Mouse (Mus musculus) neural tube, embryonic 13.5 days (tissue): ENCODE measurements around the gene Prtn3. TPM values are rescaled to one million over a fixed set of nuclear protein-coding genes. Genes with fewer than 3 reads are reported as not detected.
"Not testable (repeated sequence)": the region's sequence is repeated elsewhere in the genome, so short reads cannot be mapped to it uniquely, and the experiment has no call there.

Source experiments
- ATAC-seq: fragments of 200-750 bp; cut with Nextera tagmentation; 2 replicates; pipeline ENCODE4 v1.8.0; 2017; ENCODE audit warnings: low read depth, mild to moderate bottlenecking, moderate TSS enrichment, moderate library complexity
- H3K27ac ChIP-seq: fragments of 300-500 bp; sonication (generic); replicated peaks from 2 replicates; pipeline ENCODE4 v1.5.1; 2015; ENCODE audit warnings: moderate library complexity, mild to moderate bottlenecking, inconsistent platforms
- H3K27me3 ChIP-seq: fragments of 300-500 bp; sonication (generic); 2 replicates; pipeline ENCODE4 v1.6.1; 2015; ENCODE audit warnings: mild to moderate bottlenecking, inconsistent platforms
- H3K36me3 ChIP-seq: fragments of 300-500 bp; sonication (generic); 2 replicates; pipeline ENCODE4 v1.6.1; 2015; ENCODE audit warnings: mild to moderate bottlenecking, inconsistent platforms
- H3K4me1 ChIP-seq: fragments of 300-500 bp; sonication (generic); replicated peaks from 2 replicates; pipeline ENCODE4 v1.6.1; 2015; ENCODE audit warnings: inconsistent platforms
- H3K4me2 ChIP-seq: fragments of 300-500 bp; sonication (generic); 2 replicates; pipeline ENCODE4 v1.6.1; 2015; ENCODE audit warnings: inconsistent platforms, mild to moderate bottlenecking, moderate library complexity
- H3K4me3 ChIP-seq: fragments of 300-500 bp; sonication (generic); 2 replicates; pipeline ENCODE4 v1.5.1; 2015; ENCODE audit warnings: mild to moderate bottlenecking, inconsistent platforms
- H3K9ac ChIP-seq: fragments of 300-500 bp; sonication (generic); 2 replicates; pipeline ENCODE4 v1.6.1; 2015; ENCODE audit warnings: moderate library complexity, mild to moderate bottlenecking, inconsistent platforms
- H3K9me3 ChIP-seq: fragments of 300-500 bp; sonication (generic); 2 replicates; pipeline ENCODE4 v1.6.1; 2016; ENCODE audit warnings: inconsistent platforms
- WGBS: fragments of 180-500 bp; shearing (Covaris S2); methylation state at CpG from one replicate; pipeline ENCODE4 v1.1.7; 2015; 5-methylcytosine and 5-hydroxymethylcytosine counted together
- polyA plus RNA-seq: library from polyadenylated mRNA; unstranded; fragments of >200 nt; fragmentation: Nextera tagmentation; extraction: Ambion mirVana; gene quantifications from 2 replicates; pipeline ENCODE4 v1.2.1, GENCODE M21; 2015

Prtn3 gene
- polyA plus RNA-seq, 1 experiment from 2014 or later: 14.7 TPM

GRCm38 (mm10) chr10:79883297-79884084 is 9.2 kb downstream of the Prtn3 start:
- peaks cover 21% of the 10 kb centered on the region for H3K4me1 ChIP-seq
- H3K4me2 ChIP-seq: no peak overlapping the region
- H3K36me3 ChIP-seq: no peaks in the 10 kb centered on the region
- peak overlapping the region; percentile 45 for H3K9ac ChIP-seq
- peak; percentile 25 for ATAC-seq
- peaks cover 33% of the 10 kb centered on the region for H3K27me3 ChIP-seq
- no peak overlapping the region for H3K27ac ChIP-seq
- H3K4me3 ChIP-seq: no peak overlapping the region
- WGBS: 15% methylated on average over 22 of the region's 22 CpGs
- H3K9me3 ChIP-seq: no peaks in the 10 kb centered on the region

DNA sequence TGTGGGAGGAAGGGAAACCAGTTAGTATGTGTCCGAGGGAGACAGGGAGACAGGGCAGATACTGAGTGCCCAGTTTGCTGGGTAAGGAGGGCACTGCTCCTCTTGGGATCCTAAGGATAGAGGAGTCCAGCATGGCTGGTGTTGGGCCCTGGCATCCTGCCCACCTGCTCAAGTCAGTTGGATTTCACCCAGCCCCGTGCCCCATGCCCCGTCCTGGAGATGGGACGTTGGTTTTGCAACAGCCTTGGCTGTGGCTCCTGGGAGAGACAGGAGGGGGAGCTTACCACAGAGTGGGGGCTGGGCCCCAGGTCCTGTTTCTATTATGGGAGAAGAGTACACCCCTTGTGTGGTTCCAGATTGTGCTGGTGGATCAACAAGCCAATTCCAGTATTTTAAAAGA is 10.2 kb downstream of the Prtn3 start:
- H3K9me3 ChIP-seq: no peaks in the 10 kb centered on the region
- ATAC-seq: 0 out of 2 replicates have a peak, but pooled peaks have one; percentile 15
- H3K4me2 ChIP-seq: no peak overlapping the region
- no peaks in the 10 kb centered on the region for H3K36me3 ChIP-seq
- peaks cover 33% of the 10 kb centered on the region for H3K27me3 ChIP-seq
- no peak overlapping the region for H3K27ac ChIP-seq
- H3K9ac ChIP-seq: no peak overlapping the region
- no peak overlapping the region for H3K4me3 ChIP-seq
- peaks cover 21% of the 10 kb centered on the region for H3K4me1 ChIP-seq
- WGBS: 78% methylated on average over 4 of the region's 4 CpGs

GRCm38 (mm10) chr10:79884938-79885337 is 10.7 kb downstream of the Prtn3 start:
- not testable (repeated sequence) for H3K9ac ChIP-seq, H3K27ac ChIP-seq, H3K4me2 ChIP-seq, H3K9me3 ChIP-seq, H3K4me3 ChIP-seq, ATAC-seq, H3K36me3 ChIP-seq
- Histone ChIP-seq H3K27me3 (peaks cover 33% of the 10 kb centered on the region), H3K4me1 (peaks cover 21% of the 10 kb centered on the region)
- WGBS: 79% methylated on average over 3 of the region's 3 CpGs

GRCm38 (mm10) chr10:79886054-79886453 is 11.8 kb downstream of the Prtn3 start, which contains the start of gene Elane:
Gene Elane (plus strand): TSS chr10:79886247.
- no peak for ATAC-seq
- no peaks in the 10 kb centered on the region for H3K36me3 ChIP-seq
- peaks cover 24% of the 10 kb centered on the region for H3K27me3 ChIP-seq
- peaks cover 21% of the 10 kb centered on the region for H3K4me1 ChIP-seq
- no peak within 1 kb of the TSS for H3K27ac ChIP-seq
- no peaks in the 10 kb centered on the region for H3K9me3 ChIP-seq
- H3K9ac ChIP-seq: no peak within 1 kb of the TSS
- WGBS: 81% methylated on average over 6 of the region's 6 CpGs
- H3K4me3 ChIP-seq: no peak within 1 kb of the TSS
- no peak within 1 kb of the TSS for H3K4me2 ChIP-seq

DNA sequence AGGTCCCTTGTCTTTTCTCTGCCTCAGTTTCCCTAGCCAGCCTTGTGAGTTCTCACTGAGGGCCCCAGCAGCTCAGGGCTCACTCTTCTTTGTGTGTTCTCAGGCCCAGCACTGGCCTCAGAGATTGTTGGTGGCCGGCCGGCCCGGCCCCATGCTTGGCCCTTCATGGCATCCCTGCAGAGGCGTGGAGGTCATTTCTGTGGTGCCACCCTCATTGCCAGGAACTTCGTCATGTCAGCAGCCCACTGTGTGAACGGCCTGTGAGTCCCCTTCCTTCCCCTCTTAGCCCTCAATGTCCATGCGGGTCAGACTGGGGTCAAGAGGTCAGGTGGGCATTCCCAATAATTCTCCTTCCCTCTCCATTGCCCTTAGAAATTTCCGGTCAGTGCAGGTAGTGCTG is 12.3 kb downstream of the Prtn3 start:
- Histone ChIP-seq H3K9ac (no peak overlapping the region), H3K4me1 (peaks cover 21% of the 10 kb centered on the region), H3K4me2 (no peak overlapping the region), H3K36me3 (no peaks in the 10 kb centered on the region), H3K4me3 (no peak overlapping the region), H3K9me3 (no peaks in the 10 kb centered on the region), H3K27me3 (peaks cover 18% of the 10 kb centered on the region), H3K27ac (no peak overlapping the region)
- 75% methylated on average over 8 of the region's 8 CpGs for WGBS
- ATAC-seq: no peak

DNA sequence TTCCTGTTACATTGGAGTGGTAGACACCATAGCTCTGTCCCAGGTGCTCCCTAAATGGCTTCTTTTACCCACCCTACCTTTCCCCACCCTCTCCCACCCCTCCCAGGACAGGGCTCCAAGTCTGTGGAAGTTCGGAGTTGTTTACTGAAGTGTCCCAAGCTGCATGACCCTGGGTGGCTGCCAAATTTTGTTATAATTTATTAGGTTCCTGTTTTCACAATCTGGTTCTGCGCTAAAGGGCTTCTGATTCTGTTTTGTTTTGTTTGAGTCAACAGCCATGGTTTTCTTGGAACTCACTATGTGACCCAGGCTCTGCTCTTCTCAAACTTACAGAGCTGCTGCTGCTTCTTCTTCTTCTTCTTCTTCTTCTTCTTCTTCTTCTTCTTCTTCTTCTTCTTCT is 15.1 kb downstream of the Prtn3 start:
- ATAC-seq: no peak

DNA sequence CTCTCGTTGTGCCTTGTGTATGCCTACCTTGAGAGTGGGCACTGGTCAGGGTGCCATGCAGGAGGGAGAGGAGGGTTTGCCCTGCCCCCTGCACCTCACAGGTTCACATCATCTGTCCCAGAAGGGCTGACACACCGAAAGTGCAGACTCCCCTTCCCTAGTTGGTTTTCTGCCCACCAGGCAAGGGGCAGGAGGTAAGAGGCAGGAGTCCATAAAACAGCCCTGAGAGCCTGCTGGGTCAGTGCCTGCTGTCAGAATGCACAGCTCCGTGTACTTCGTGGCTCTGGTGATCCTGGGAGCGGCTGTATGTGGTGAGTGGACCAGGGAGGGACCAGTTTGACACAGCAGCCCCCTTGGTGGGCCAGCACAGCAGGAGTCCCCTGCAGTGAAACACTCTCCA is 16.4 kb downstream of the Prtn3 start, which contains the start of gene Cfd:
TSS of gene Cfd (plus strand) at position 184 of the 400 bp plus-strand sequence.
- WGBS: 49% methylated on average over 5 of the region's 5 CpGs
- ATAC-seq: no peak
- H3K36me3 ChIP-seq: peaks cover 15% of the 10 kb centered on the region
- H3K4me2 ChIP-seq: no peak within 1 kb of the TSS
- 0 out of 2 replicates have a peak within 1 kb of the TSS, but pooled peaks have one; percentile 5 for H3K9ac ChIP-seq
- H3K4me3 ChIP-seq: no peak within 1 kb of the TSS
- no peaks in the 10 kb centered on the region; the same call in 1 of the 2 replicates for H3K27me3 ChIP-seq
- no peaks in the 10 kb centered on the region for H3K4me1 ChIP-seq
- no peak within 1 kb of the TSS for H3K27ac ChIP-seq
- H3K9me3 ChIP-seq: no peaks in the 10 kb centered on the region

More for the DNA sequence above, 15.1 kb downstream of the Prtn3 start:
- H3K27me3 ChIP-seq: no peaks in the 10 kb centered on the region; the same call in none of the 2 replicates
- 82% methylated on average over 2 of the region's 2 CpGs for WGBS
- no peak overlapping the region for H3K27ac ChIP-seq
- no peak overlapping the region for H3K9ac ChIP-seq
- no peaks in the 10 kb centered on the region for H3K9me3 ChIP-seq
- peaks cover 5% of the 10 kb centered on the region for H3K36me3 ChIP-seq
- no peak overlapping the region for H3K4me3 ChIP-seq
- H3K4me1 ChIP-seq: no peaks in the 10 kb centered on the region
- no peak overlapping the region for H3K4me2 ChIP-seq

DNA sequence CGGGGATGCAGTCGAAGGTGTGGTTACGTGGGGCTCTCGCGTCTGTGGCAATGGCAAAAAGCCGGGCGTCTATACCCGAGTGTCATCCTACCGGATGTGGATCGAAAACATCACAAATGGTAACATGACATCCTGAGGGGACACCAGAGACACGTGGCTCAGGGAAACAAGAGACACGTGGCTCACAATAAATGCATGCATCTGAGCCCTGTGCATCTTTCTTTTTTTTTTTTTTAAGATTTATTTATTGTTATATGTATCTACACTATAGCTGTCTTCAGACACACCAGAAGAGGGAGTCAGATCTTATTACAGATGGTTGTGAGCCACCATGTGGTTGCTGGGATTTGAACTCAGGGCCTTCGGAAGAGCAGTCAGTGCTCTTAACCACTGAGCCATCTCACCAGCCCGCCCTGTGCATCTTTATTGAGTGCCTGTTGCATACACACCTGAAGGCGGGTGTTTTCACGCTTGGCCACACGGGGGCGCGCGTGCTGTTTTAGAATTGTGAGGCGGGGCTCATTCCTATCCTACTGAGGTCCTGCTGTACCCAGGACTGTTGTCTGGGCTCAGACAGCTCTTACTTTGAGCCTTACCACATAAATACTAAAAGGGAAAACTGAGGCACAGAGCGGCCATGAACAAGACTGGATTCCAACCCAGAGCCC is 18.3 kb downstream of the Prtn3 start:
- H3K4me2 ChIP-seq, H3K27me3 ChIP-seq, H3K9me3 ChIP-seq, H3K9ac ChIP-seq, H3K4me3 ChIP-seq, H3K27ac ChIP-seq, H3K4me1 ChIP-seq: not testable (repeated sequence)
- ATAC-seq: peak; percentile 54
- peaks cover 34% of the 10 kb centered on the region for H3K36me3 ChIP-seq
- 43% methylated on average over 22 of the region's 22 CpGs for WGBS

GRCm38 (mm10) chr10:79896306-79896705 is 22.0 kb downstream of the Prtn3 start:
- Histone ChIP-seq H3K9ac (no peak overlapping the region), H3K9me3 (no peaks in the 10 kb centered on the region), H3K27ac (no peak overlapping the region), H3K4me2 (no peak overlapping the region), H3K27me3 (peaks cover 9% of the 10 kb centered on the region), H3K36me3 (peaks cover 58% of the 10 kb centered on the region), H3K4me1 (peaks cover 12% of the 10 kb centered on the region), H3K4me3 (no peak overlapping the region)
- WGBS: 90% methylated on average over 15 of the region's 16 CpGs
- ATAC-seq: no peak

DNA sequence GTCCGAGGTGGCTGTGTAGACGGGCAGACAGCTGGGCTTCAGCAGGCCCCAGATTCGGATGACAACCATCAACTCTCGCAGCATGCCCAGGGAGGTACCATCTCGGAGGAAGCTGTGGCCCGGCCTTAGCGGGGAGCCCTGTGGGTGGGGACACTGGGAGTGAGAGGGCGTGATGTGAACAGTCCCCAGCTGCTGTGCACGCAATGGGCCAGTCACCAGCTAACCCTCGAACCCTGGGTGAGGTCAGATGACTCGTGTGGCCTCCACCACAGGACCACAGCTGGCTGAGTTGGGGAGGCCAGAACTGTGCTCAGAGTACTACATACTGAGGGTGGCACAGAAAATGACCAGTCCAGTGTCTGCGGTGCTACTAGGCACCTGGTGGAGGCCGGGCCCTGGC is 22.5 kb downstream of the Prtn3 start:
- H3K36me3 ChIP-seq: peaks cover 58% of the 10 kb centered on the region
- H3K4me3 ChIP-seq: no peak overlapping the region
- WGBS: 87% methylated on average over 13 of the region's 13 CpGs
- no peak overlapping the region for H3K27ac ChIP-seq
- no peak overlapping the region for H3K9ac ChIP-seq
- ATAC-seq: no peak
- peaks cover 15% of the 10 kb centered on the region for H3K4me1 ChIP-seq
- peaks cover 9% of the 10 kb centered on the region for H3K27me3 ChIP-seq
- H3K4me2 ChIP-seq: no peak overlapping the region
- H3K9me3 ChIP-seq: no peaks in the 10 kb centered on the region

- no peak for ATAC-seq
- H3K9me3 ChIP-seq: no peaks in the 10 kb centered on the region
- H3K36me3 ChIP-seq: peaks cover 62% of the 10 kb centered on the region
- no peak overlapping the region for H3K4me3 ChIP-seq
- H3K4me1 ChIP-seq: peaks cover 15% of the 10 kb centered on the region
- H3K9ac ChIP-seq: no peak overlapping the region
- no peak overlapping the region for H3K4me2 ChIP-seq
- no peak overlapping the region for H3K27ac ChIP-seq
- H3K27me3 ChIP-seq: peaks cover 9% of the 10 kb centered on the region
- WGBS: 51% methylated on average over 20 of the region's 20 CpGs
Measured at GRCm38 (mm10) chr10:79897316-79898245, 23.3 kb downstream of the Prtn3 start.
